Mouse (Mus musculus) ES-CJ7 (cell line): ENCODE measurements around the gene Gcnt7.

Source experiments
- DNase-seq: peaks from one replicate; pipeline ENCODE4 v3.0.0; 2011; ENCODE audit warnings: low read depth, low spot score

Gene Gcnt7

GRCm38 (mm10) chr2:172405011-172405410, 53.4 kb downstream of the Gcnt7 start:
- DNase-seq, result no peak

GRCm38 (mm10) chr2:172404239-172404638, 54.2 kb downstream of the Gcnt7 start:
- no peak for DNase-seq

GRCm38 (mm10) chr2:172401116-172401825, 57.1 kb downstream of the Gcnt7 start:
- no peak for DNase-seq
